ENCODE assay signal across 9 mouse cellular contexts in genomic region chr2:165869257-165869656, GRCm38 (mm10). TPM values are rescaled to one million over a fixed set of nuclear protein-coding genes. Genes with fewer than 3 reads are reported as not detected.
DNase-seq lines count a peak whose midpoint lies in the region; ATAC-seq and TF ChIP-seq lines count a peak whose summit lies in the region.
"Had no signal": no experiment of that assay in that cellular context is flagged by ENCODE, and none has a peak within 500 bp of the region (broad histone marks: within the 10 kb centered on the region; RNA-seq: fewer than 3 reads in every experiment).

No protein-coding gene starts in this region.

- TF ChIP-seq CTCF in kidney, postnatal 0 days (IDR thresholded peaks at IDR 0.05; ENCODE audit: low read depth) = no peak
- no peak for TF ChIP-seq CTCF in liver, postnatal 0 days (IDR thresholded peaks at IDR 0.05; ENCODE audit: low read depth)

- no peaks in the 10 kb centered on the region for H3K27me3 ChIP-seq in forebrain, embryonic 12.5 days
- no peaks in the 10 kb centered on the region for H3K27me3 ChIP-seq in forebrain, embryonic 13.5 days
- H3K27me3 ChIP-seq in kidney, postnatal 0 days (ENCODE audit: insufficient read depth, low read length) = no peaks in the 10 kb centered on the region
- no peaks in the 10 kb centered on the region for H3K27me3 ChIP-seq in hindbrain, embryonic 12.5 days
- H3K27me3 ChIP-seq in liver, postnatal 0 days (ENCODE audit: insufficient read depth, low read length) = no peaks in the 10 kb centered on the region
- H3K27me3 ChIP-seq: Patski had no signal

- H3K4me3 ChIP-seq in forebrain, embryonic 12.5 days (replicated peaks) = no peak overlapping the region
- H3K4me3 ChIP-seq in forebrain, embryonic 13.5 days = no peak overlapping the region
- no peak overlapping the region for H3K4me3 ChIP-seq in kidney, postnatal 0 days (replicated peaks; ENCODE audit: low read depth, low read length)
- no peak overlapping the region for H3K4me3 ChIP-seq in hindbrain, embryonic 12.5 days
- H3K4me3 ChIP-seq in liver, postnatal 0 days (ENCODE audit: low read depth, low read length) = no peak overlapping the region

- peaks cover 67% of the 10 kb centered on the region for H3K4me1 ChIP-seq in forebrain, embryonic 12.5 days
- peaks cover 60% of the 10 kb centered on the region for H3K4me1 ChIP-seq in forebrain, embryonic 13.5 days
- H3K4me1 ChIP-seq in kidney, postnatal 0 days (replicated peaks; ENCODE audit: insufficient read depth, low read length) = peaks cover 25% of the 10 kb centered on the region
- peaks cover 67% of the 10 kb centered on the region for H3K4me1 ChIP-seq in hindbrain, embryonic 12.5 days
- peaks cover 34% of the 10 kb centered on the region for H3K4me1 ChIP-seq in liver, postnatal 0 days (ENCODE audit: insufficient read depth)

- no peak overlapping the region for H3K9ac ChIP-seq in forebrain, embryonic 12.5 days
- H3K9ac ChIP-seq in forebrain, embryonic 13.5 days = no peak overlapping the region
- no peak overlapping the region for H3K9ac ChIP-seq in kidney, postnatal 0 days (ENCODE audit: low read depth, low read length)
- H3K9ac ChIP-seq in hindbrain, embryonic 12.5 days = no peak overlapping the region
- no peak overlapping the region for H3K9ac ChIP-seq in liver, postnatal 0 days (replicated peaks)

- peak overlapping the region; percentile 87; the same call in 1 of the 2 replicates for H3K27ac ChIP-seq in forebrain, embryonic 12.5 days
- H3K27ac ChIP-seq in forebrain, embryonic 13.5 days = no peak overlapping the region
- peak overlapping the region; percentile 83 for H3K27ac ChIP-seq in kidney, postnatal 0 days
- H3K27ac ChIP-seq in hindbrain, embryonic 12.5 days = peak overlapping the region; percentile 86; the same call in 1 of the 2 replicates
- peak overlapping the region; percentile 26 for H3K27ac ChIP-seq in liver, postnatal 0 days (ENCODE audit: low read depth)

- no peak overlapping the region for H3K4me2 ChIP-seq in forebrain, embryonic 12.5 days
- no peak overlapping the region for H3K4me2 ChIP-seq in forebrain, embryonic 13.5 days
- no peak overlapping the region for H3K4me2 ChIP-seq in kidney, postnatal 0 days (ENCODE audit: low read length)
- H3K4me2 ChIP-seq in hindbrain, embryonic 12.5 days (replicated peaks) = no peak overlapping the region
- H3K4me2 ChIP-seq in liver, postnatal 0 days (ENCODE audit: low read depth, low read length) = no peak overlapping the region

- no peak for TF ChIP-seq EP300 in liver, postnatal 0 days (IDR thresholded peaks at IDR 0.05; ENCODE audit: low read depth)

- H3K9me3 ChIP-seq in forebrain, embryonic 12.5 days = no peaks in the 10 kb centered on the region
- H3K9me3 ChIP-seq in forebrain, embryonic 13.5 days (replicated peaks) = no peaks in the 10 kb centered on the region
- H3K9me3 ChIP-seq in kidney, postnatal 0 days (replicated peaks; ENCODE audit: low read length) = no peaks in the 10 kb centered on the region
- no peaks in the 10 kb centered on the region for H3K9me3 ChIP-seq in hindbrain, embryonic 12.5 days (replicated peaks)
- H3K9me3 ChIP-seq in liver, postnatal 0 days (ENCODE audit: low read length) = no peaks in the 10 kb centered on the region

- ATAC-seq in forebrain, embryonic 12.5 days (ENCODE audit: low FRiP score) = no peak
- no peak for ATAC-seq in forebrain, embryonic 13.5 days
- no peak for ATAC-seq in kidney, postnatal 0 days (replicated peaks; ENCODE audit: low FRiP score, low read depth)
- no peak for ATAC-seq in hindbrain, embryonic 12.5 days (ENCODE audit: low FRiP score)
- ATAC-seq in liver, postnatal 0 days = peak; percentile 65
- ATAC-seq: Patski had no signal

- WGBS in forebrain, embryonic 12.5 days = 100% methylated on average over 1 of the region's 1 CpGs
- WGBS in forebrain, embryonic 13.5 days = 90% methylated on average over 1 of the region's 1 CpGs
- WGBS in kidney, postnatal 0 days = 44% methylated on average over 1 of the region's 1 CpGs
- WGBS in hindbrain, embryonic 12.5 days = 64% methylated on average over 1 of the region's 1 CpGs
- 55% methylated on average over 1 of the region's 1 CpGs for WGBS in liver, postnatal 0 days (ENCODE audit: insufficient replicate concordance)

- peaks cover 33% of the 10 kb centered on the region for H3K36me3 ChIP-seq in forebrain, embryonic 12.5 days (replicated peaks)
- peaks cover 41% of the 10 kb centered on the region for H3K36me3 ChIP-seq in forebrain, embryonic 13.5 days (ENCODE audit: poor library complexity, severe bottlenecking)
- peaks cover 13% of the 10 kb centered on the region; the same call in 1 of the 2 replicates for H3K36me3 ChIP-seq in kidney, postnatal 0 days (ENCODE audit: insufficient read depth, low read length)
- peaks cover 32% of the 10 kb centered on the region for H3K36me3 ChIP-seq in hindbrain, embryonic 12.5 days
- peaks cover 52% of the 10 kb centered on the region for H3K36me3 ChIP-seq in liver, postnatal 0 days (replicated peaks; ENCODE audit: insufficient read depth, low read length)

- DNase-seq in kidney, postnatal 0 days (ENCODE audit: low spot score) = no peak
- no peak for DNase-seq in kidney, adult 18-20 months
- no peak for DNase-seq in liver, postnatal 0 days
- no peak for DNase-seq in frontal cortex, postnatal 25 days (ENCODE audit: low spot score in 2 of 2)
- no peak for DNase-seq in ovary, postnatal 36 days (ENCODE audit: low spot score)

RNA-seq across cellular contexts. Expression of gene Zmynd8, which starts 29.6 kb away (rescaled TPM):
- 67.6 and 71.5 TPM in 2 replicates for polyA plus RNA-seq in forebrain, embryonic 12.5 days (2016; fragmentation: Nextera tagmentation; extraction: Ambion mirVana)
- 73.3 and 85.4 TPM in 2 replicates for polyA plus RNA-seq in forebrain, embryonic 13.5 days (2015; fragmentation: Nextera tagmentation; extraction: Ambion mirVana)
- 39.6 and 41.7 TPM in 2 replicates for polyA plus RNA-seq in kidney, postnatal 0 days (2015; fragmentation: Nextera tagmentation; extraction: Ambion mirVana)
- 71.8 and 72.1 TPM in 2 replicates for polyA plus RNA-seq in hindbrain, embryonic 12.5 days (2016; fragmentation: Nextera tagmentation; extraction: Ambion mirVana)
- 16.9 and 21.9 TPM in 2 replicates for polyA plus RNA-seq in liver, postnatal 0 days (2015; fragmentation: Nextera tagmentation; extraction: Ambion mirVana)
